Mouse (Mus musculus): Measurements from ENCODE around the gene Oas2.

DNA sequence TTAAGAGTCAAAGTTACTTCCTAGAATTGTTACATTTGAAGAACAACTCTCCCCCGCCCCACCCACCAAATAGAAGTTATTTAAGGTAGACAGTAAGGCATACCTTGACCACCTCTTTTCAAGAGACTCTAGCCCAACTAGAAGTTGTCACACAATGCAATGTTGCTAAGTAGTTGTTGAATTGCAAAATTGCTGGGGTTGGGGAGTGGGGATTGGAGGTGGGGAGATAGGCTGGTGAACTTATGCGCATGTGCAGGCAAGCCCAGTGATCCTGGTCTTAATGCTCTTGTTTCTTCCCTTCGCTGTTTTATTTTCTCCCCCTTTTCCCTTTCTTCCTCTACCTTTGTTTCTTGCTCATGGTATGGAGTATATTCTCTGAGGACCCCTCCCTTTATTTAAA is 16.0 kb downstream of the Oas2 start:
- TF ChIP-seq POLR2A (IDR thresholded peaks at IDR 0.05; ENCODE audit: insufficient read depth, low read depth, low read length) = no peak
- TF ChIP-seq CTCF (IDR thresholded peaks at IDR 0.05) = no peak
- TF ChIP-seq EP300 (IDR thresholded peaks at IDR 0.05; ENCODE audit: insufficient read depth, low read depth, low read length) = no peak
